Mouse (Mus musculus): ENCODE measurements around the gene Ski.
"Not testable (repeated sequence)": the region's sequence is repeated elsewhere in the genome, so short reads cannot be mapped to it uniquely, and the experiment has no call there.

The Ski gene

GRCm38 (mm10) chr4:155222552-155222840, at the start of gene Ski:
Gene Ski (minus strand): TSS chr4:155222592.
- no peak for DNase-seq

GRCm38 (mm10) chr4:155268382-155268781, 46.0 kb upstream of the Ski start:
- DNase-seq, result peak; percentile 54 to 65

DNA sequence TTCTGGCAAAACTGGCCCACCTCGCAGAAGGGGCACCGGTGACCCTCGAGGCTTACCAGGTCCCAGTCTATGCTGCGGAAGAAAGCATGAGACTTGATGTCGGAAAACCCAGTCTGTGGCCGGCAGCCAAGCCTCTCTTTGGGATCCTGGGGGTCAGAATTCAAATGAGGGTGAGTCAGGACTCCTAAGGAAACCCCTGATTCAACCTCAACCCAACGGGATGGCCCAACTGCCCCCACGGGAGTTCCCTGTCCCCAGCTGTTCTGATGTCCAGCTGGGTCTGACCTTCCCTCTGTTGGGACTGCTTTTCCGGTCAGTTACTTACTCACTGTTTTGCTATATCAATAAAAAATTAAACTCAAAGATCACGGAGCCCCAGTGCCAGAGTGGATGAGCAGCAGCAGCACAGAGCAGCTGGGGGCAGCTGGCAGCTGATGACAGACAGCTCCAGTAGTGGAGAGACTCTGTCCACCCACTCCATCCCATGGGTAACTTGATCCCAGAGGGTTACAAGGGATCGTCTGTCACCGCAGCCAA, 45.3 kb upstream of the Ski start:
- DNase-seq, result peak in 1 of 2 experiments; percentile 37

GRCm38 (mm10) chr4:155267047-155267543, 44.7 kb upstream of the Ski start:
- peak in 1 of 2 experiments; percentile 19 for DNase-seq

GRCm38 (mm10) chr4:155264521-155265321, 42.3 kb upstream of the Ski start:
- DNase-seq, result no peak

- no peak for DNase-seq
Measured at GRCm38 (mm10) chr4:155252253-155252652, 29.9 kb upstream of the Ski start.

GRCm38 (mm10) chr4:155251147-155251546, 28.8 kb upstream of the Ski start:
- no peak for DNase-seq

DNA sequence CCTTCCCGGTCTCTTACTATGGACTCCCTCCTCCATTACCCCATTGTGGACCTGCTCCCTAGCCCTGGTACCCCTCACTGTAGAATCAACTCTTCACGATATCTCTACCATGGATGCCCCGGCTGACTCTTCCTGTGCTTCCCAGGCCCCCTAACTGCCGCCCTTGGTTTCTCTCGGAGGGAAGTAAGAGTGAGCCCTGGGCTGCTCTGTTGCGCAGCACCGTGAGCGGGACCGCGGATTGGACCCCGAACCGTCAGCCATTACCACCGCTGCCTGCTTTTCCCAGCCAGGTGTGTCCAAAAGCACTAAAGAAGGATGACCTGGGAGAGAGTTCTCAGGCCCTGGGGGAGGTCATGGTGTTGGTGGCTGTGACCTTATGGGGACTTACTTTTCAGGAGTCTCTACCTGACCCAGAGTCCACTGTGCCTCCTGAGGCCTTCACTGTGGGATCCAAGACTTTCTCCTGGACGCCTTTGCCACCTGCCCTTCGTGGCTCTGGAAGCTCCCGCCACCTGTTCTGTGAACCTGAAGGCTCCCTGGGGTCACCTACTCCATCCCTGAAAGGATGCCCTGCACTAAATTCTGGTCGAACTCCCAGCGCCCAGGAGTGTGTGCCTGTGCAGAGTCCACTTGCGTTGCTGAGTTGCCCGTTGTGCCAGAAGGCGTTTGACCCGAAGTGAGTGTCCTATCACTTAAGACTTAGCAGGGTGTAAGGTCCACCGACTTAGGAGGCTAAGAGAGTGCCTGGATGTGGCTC, 28.1 kb upstream of the Ski start:
- peak; percentile 22 to 45 for DNase-seq

DNA sequence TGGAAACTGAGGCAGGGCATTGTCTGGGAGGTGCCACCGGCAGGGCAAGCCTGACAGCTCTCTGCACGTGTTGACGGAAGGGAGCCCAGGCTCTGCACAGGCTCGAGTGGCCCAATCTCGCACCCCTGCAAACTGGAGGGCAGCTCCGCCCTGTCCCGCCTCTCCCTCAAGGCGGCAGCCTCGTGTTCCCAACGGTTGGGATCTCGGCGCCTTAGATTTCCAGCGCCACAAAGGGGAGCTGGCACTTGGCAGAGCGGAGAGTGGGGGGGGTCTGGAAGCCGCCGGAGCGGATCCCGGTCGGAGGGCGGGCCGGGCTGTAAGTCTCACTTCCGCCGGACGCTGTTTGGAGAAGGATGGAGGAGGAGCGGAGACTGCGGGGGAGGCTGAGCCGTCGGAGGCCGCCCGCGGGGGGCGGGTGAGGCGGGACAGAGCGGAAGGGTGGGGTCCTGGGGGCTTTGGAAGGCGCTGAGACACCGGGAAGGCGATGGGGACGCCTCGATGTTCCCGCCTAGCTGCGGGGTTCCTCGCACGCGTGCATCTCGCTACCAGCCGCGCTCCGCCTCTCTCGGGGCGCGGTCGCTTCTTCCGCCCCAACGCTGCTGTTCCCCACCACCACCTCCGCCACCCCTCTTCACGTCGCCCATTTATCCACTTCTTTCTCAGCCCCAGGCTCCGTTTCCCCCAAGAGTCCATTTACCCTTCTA, 27.4 kb upstream of the Ski start, which contains the start of gene Faap20:
Gene Faap20 (plus strand): TSS at position 155 of the 704 bp plus-strand sequence.
- DNase-seq, result peak; percentile 90 to 93

DNA sequence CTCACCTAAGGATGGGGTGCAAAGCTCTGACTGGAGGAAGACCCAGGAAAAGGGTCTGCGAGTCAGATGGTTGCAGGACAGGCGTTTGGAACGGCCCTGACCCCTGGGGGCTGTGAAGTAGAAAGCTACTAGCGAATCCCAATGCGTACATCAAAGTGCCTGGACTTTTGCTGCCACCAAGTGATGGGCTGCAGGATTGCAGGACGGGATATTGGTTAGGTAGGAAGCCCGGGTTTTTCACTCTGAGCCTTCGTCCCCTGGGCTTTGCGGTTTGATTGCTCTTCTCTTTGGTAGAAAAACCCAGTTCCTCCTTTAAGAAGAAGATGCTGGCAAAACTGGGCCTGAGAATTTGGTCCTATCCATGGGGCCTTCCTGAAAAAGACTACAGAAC, 26.9 kb upstream of the Ski start:
- DNase-seq, result peak; percentile 93 to 94

GRCm38 (mm10) chr4:155248054-155248453, 25.7 kb upstream of the Ski start:
- not testable (repeated sequence) for DNase-seq

- DNase-seq, result peak in 1 of 2 experiments; percentile 24
Measured at GRCm38 (mm10) chr4:155246691-155247105, 24.3 kb upstream of the Ski start.

- no peak for DNase-seq
Measured at GRCm38 (mm10) chr4:155245770-155246492, 23.5 kb upstream of the Ski start.

DNA sequence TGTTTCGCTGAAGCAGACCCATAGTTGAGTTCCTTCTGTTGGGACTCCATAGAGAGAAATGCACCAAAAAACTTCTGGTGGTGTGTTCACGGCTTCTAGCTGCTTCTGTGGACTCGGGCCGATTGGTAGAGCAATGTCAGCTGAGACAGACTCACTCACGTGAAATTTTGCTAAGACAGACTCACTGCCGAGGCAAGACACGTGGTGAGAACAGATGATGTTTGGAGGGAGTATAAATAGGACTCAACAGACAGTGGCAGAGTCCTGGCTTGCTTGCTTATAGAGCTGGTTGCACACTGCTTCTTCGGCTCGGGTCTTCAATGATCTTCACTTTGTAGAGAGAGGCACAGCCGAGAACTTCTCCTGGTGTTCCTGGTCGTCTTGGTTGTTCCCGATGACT, 20.8 kb upstream of the Ski start:
- DNase-seq, result no peak

GRCm38 (mm10) chr4:155242292-155242691, 19.9 kb upstream of the Ski start:
- DNase-seq, result no peak

DNA sequence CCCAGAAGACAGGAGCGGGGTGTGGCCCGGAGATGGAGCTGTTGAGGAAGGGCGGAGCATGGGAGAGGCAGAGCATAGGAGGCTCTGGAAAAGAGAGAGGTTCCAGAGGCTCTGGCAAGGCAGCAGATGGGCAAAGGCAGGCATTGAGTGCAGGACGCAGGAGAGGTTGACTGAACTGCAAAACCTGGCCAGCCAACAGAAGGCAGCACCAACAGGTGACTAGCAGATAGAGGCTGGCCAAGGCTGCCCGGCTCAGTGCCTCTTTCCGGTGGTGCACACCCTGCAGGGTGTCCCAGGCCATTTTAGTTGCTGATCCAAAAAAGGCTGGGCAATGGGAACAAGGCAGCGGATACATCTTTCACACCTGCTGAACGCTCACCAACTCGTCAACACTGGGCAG, 19.4 kb upstream of the Ski start:
- no peak for DNase-seq

DNA sequence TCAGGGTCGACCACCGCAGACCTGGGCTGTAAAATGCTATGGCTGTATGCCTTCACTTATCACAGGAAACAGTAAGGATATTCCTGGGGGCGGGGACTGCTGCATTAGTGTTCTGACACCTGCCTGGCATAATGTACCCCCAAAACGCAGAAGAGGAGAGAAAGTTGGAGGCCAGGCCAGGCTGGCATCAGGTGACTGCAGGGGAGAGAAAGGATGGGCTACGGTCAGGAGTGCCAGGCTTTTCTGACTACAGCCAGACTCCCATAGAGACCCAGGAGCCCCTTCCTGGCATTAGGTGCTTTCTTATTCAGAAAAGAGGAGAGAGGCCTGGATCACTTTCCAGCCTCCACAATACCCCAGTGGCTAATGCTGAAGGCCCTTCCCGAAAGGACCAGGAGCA, 17.1 kb upstream of the Ski start:
- no peak for DNase-seq

- DNase-seq, result peak; percentile 56 to 77
Measured at GRCm38 (mm10) chr4:155238276-155238675, 15.9 kb upstream of the Ski start.

DNA sequence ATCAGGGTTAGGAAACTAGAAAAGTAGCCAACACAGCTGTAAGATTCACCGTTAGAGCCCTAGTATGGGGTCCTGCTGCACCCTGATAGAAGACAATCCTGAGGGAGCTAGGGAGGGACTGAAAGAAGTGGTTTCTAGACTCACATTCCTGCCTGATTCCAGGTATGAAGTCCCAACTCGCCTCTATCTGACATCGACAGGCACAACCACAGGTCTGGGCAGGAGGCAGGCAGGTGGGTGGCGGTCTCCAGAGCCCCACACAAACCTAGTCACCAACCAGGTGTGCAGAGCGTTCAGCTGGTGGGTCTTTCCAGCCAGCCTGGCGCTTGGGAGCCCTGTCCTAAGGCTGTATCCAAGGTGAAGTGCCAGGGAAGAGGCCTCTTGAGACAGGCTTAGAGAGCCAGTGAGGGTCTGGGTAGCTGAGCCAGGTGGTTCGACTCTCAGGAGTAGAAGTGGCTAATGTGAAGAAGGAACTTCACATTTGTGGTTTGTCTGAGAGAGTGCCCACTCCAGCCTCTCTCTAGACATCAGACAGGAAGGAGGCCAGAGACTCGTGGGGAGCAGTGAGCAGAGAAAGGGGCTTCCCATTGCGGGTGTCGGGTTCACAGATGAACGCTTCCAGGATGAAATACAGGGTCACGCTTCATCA, 14.5 kb upstream of the Ski start:
- peak; percentile 78 to 82 for DNase-seq

GRCm38 (mm10) chr4:155235311-155236119, 13.1 kb upstream of the Ski start:
- DNase-seq, result peak; percentile 93 to 95

Measured in lung, adult 18-20 months (tissue).